Mouse (Mus musculus): ENCODE results near the gene Prdm2.

DNA sequence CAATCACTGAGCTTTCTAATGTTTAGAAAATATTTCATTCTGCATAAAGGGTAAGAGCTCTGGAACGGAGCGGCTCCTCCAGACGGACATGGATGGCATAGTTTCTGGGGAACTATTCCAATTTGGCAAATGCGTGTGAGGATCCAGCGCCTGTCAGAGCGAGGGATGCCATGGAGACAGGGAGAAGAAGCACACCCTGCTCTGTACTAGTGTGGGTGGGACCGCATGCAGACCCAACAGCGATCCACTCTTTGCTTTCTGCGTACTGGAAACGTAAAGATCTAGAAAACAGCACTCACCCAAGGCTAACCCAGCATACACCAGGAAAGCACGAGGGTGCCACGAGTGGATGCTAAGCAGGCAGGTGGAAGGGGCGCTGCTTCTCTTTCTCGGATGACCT, 86.3 kb downstream of the Prdm2 start:
- TF ChIP-seq EP300 (IDR thresholded peaks at IDR 0.05; ENCODE audit: insufficient read depth, low read depth, low read length) = no peak
- no peak for TF ChIP-seq POLR2A (IDR thresholded peaks at IDR 0.05; ENCODE audit: insufficient read depth, low read depth, low read length)
